Mouse (Mus musculus) megakaryocyte progenitor cell, adult 5-6 weeks (primary cell): ENCODE data around the gene Prdm1. TPM values are rescaled to one million over a fixed set of nuclear protein-coding genes. Genes with fewer than 3 reads are reported as not detected.

Experiments used
- ATAC-seq: replicated peaks from 2 replicates; pipeline ENCODE4 v1.8.0; 2016; ENCODE audit warnings: mild to moderate bottlenecking, moderate TSS enrichment, inconsistent platforms; ENCODE audit not compliant: poor library complexity
- total RNA-seq, 2 experiments: library from RNA; stranded (forward) in 1 of 2; stranded (reverse) in 1 of 2; fragments of 157-497, 149-512 nt in 1 of 2; fragments of 200-1000 nt in 1 of 2; gene quantifications; 2 replicates each; pipeline versions ENCODE4 v1.2.3 to v1.2.4; 2015 to 2017

Prdm1 gene
- total RNA-seq (2015) (0.17 and 0.25 TPM in 2 replicates), total RNA-seq (2017) (0.08 and 0.14 TPM in 2 replicates)

DNA sequence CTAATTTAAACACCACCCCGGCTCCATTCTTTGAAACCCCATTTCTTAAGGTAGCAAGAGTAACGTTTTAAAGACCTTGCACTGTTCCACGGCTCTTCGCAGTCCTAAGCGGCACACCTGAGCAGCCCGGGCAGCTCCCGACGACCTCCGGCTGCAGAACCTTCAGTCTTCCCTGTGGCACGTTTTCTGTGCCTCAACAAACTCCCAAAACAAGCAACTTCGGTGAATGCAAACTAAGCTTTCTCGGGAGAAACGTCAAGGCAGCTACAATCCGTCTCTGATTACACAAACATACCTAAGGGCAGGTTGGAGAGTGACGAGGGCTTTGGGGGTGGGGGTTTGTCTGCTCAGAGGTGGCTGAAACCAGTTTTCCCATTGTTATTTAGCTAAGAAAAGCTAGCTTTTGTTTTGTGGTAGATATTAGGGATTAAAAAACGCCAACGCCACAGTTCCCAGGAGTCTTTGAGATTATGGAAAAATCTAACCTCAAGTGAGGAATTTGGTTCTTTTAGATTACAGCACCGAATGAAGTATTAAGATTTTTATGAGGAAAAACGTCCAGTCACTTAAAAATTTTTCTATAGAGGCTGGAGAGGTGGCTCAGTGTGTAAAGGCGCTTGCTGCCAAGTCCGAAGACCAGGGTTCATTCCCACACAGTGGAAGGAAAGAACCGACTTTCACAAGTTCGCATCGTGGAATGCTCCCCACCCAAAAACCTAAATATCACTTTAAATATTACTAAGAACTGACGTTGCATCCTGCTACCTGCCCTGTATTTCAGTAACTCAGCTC is at the start of gene Prdm1:
TSS of gene Prdm1 (minus strand) at position 211 of the 792 bp plus-strand sequence.
- ATAC-seq, result no peak

- no peak for ATAC-seq
Observed at GRCm38 (mm10) chr10:44565971-44566370, 37.7 kb upstream of the Prdm1 start.

- peak; percentile 65 for ATAC-seq
Observed at GRCm38 (mm10) chr10:44565109-44565508, 36.8 kb upstream of the Prdm1 start.

GRCm38 (mm10) chr10:44556845-44557244 is 28.5 kb upstream of the Prdm1 start:
- ATAC-seq, result 0 out of 2 replicates have a peak, but pooled peaks have one; percentile 26

DNA sequence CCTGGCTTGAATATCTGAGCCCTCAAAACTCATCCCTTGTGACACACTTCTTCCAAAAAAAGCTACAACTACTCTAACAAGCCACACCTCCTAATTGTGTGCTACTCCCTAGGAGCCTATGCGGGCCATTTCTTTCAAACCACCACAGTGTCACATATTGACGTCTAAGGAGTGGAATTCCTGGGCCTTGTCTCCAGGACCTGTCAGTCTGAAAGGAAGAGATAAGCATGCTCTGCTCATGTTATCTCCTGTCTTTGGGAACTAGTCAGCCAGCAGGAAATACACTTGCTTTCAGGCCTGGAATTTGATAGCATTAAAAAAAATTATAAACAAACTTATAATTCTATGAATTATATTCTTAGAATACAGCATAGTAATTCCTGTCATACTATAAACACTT is 27.0 kb upstream of the Prdm1 start:
- ATAC-seq, result 0 out of 2 replicates have a peak, but pooled peaks have one; percentile 20

- peak; percentile 72 for ATAC-seq
Observed at GRCm38 (mm10) chr10:44553648-44554047, 25.3 kb upstream of the Prdm1 start.

GRCm38 (mm10) chr10:44539033-44539578 is 10.8 kb upstream of the Prdm1 start:
- peak; percentile 86 for ATAC-seq

GRCm38 (mm10) chr10:44538137-44538536 is 9.8 kb upstream of the Prdm1 start:
- ATAC-seq, result peak; percentile 49

- ATAC-seq, result no peak
Observed at GRCm38 (mm10) chr10:44530067-44530360, 1.7 kb upstream of the Prdm1 start.

DNA sequence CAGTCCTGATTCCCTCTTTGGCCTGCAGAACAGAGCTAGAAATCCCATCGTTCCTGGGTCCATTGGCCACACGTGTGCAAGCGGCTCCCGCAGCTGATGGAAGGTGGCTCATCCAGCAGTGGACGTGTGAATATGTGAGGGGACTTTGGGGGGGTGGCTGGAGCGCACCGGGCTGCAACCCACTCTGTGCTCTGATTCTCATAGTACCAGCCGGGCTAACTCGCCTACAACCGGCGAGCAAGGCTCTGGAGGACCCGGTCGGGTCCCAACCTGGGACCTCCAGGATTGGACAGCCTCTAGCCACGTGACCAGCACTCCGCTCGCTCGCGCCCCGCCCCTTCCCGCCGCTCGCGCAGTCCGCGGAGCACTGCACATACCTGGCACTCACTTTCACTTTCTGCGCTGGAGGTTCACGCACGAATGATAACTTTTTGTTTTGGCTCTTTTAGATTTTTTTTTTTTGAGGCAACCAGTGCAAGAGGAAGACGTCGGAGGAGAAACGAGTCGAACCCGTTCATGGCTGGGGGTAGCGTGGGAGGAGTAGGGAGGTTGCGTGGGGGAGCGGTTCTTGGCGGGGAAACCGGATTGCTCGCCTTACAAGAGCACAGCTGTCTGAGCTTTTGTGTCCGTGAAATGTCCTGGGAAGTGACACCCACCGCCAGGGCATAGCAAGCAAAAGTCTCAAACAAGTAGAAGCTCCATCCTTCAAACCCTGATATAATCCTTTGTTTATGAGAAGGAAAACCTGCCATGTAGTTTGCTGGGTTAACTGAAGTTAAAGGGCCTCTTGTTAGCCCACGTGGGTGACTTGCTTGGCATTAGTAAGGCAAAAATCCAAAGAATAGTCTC is 1.1 kb upstream of the Prdm1 start:
- peak; percentile 95 for ATAC-seq

- ATAC-seq, result no peak
Observed at GRCm38 (mm10) chr10:44527651-44528050, 650 bp downstream of the Prdm1 start.

DNA sequence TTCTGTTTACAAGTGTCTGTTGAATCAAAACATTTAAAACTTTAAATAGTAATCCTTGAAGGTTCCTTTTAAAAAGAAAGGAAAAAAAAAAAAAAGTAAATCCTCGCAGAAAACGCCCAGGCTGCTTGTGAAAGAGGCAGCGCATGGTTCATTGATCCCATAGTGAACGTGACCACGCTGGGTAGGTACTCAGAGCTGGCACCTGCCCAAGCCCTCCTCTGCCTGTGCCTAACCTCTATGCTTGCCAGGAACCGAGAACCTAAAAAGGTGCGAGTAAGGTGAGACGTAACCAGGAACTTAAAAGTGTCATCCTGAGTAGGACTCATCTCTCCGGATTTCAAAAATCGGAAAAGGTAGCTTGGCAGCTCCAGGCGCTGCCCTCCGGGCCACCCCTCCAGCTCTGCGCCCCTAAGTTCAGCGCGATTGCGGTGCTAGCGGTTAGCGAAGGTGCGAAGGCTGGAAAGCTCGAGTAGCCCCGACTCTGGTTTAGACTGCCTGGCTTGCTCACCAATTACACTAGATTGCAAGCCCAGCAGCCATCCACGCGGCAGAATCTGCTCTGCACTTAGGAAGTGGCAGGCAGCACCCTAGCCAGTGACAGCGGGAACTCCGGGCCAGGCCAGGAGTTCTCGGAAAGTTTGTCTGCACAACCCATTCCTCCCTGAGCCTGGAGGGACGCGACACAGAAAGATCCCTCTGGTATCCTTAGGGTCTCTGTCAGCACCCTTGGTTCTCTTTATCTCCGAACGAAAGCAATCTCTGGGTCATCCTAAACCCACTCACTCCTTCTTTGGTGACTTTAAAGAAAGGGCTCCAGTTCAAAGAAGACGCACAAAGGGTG is 1.3 kb downstream of the Prdm1 start:
- peak; percentile 26; the same call in 1 of the 2 replicates for ATAC-seq

DNA sequence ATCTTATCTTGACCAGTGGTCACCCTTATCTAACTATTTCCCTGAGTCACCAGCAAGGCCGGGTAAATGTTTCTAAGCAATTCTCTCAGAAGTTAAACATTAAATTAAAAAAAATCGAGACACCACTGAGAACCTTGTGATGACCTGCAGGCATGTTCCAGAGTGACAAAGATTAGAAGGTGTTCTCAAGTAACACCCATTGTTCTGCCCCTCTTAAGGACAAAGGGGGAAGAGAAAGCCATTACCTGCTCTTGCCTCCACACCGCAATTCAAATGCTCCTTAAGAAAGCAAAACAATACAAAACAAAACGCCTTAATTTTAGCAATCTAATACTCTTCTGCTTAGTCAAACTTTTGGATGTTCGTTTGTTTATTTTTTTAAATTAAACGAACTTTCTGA is 8.1 kb downstream of the Prdm1 start:
- no peak for ATAC-seq

GRCm38 (mm10) chr10:44518631-44519030 is 9.7 kb downstream of the Prdm1 start:
- ATAC-seq, result no peak

GRCm38 (mm10) chr10:44513108-44513507 is 15.2 kb downstream of the Prdm1 start:
- ATAC-seq, result no peak

GRCm38 (mm10) chr10:44511029-44511428 is 17.3 kb downstream of the Prdm1 start:
- ATAC-seq, result no peak

GRCm38 (mm10) chr10:44508649-44509048 is 19.7 kb downstream of the Prdm1 start:
- ATAC-seq, result no peak

DNA sequence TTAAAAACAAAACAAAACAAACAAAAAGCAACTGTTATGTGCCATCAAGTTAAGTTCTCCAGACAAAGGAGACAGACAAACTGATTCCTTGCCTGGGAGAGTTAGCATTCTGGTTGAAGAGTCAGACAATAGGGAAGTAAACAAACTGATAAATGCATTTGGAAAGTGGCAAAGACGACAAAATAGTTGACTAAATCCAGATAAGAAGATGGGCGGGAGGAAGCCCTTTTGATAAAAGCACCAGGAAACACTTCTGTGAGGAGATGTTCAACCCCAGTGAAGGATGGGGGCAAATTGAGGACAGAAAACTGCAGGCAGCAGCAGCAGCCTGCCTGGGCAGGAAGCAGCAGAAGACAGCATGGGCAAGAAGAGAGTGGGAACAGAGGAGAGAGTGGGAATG is 20.3 kb downstream of the Prdm1 start:
- no peak for ATAC-seq

- ATAC-seq, result no peak
Observed at GRCm38 (mm10) chr10:44502891-44503290, 25.4 kb downstream of the Prdm1 start.

DNA sequence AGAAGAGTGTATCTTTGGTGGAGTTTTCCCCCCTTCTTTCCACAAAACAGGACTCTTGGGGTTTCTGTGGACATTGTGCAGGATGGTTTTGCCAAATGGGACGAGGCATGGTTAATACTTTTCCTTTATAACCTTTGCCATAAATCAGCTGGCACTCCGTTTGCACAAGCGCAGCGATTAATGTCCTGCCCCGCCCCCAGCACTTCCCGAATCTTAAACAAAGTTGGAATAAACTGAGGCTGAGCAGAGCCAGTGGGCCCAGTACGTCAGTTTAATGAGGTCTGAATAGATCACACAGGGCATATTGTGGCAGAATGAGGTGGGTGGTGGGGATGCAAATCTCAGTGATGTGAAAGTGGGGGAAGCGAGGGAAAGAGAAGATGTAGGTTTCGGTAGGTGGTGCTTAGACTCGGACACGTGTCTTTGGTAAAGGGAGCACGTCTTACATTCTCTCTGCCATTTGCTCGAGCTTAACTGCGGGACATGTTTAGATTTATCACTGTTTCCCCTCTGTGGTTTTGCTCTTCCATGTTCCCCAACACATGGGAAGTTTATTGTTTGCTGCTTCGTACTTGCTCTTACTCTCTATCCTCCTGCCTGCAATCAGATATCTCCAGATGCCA is 28.3 kb downstream of the Prdm1 start:
- no peak for ATAC-seq
